Mouse (Mus musculus) embryonic facial prominence, embryonic 12.5 days (tissue): ENCODE data around the gene Gm5737. TPM values are rescaled to one million over a fixed set of nuclear protein-coding genes. Genes with fewer than 3 reads are reported as not detected.

ENCODE experiments used
- ATAC-seq: fragments of 200-750 bp; cut with Nextera tagmentation; 2 replicates; pipeline ENCODE4 v1.8.0; 2017; ENCODE audit not compliant: insufficient number of reproducible peaks, insufficient read depth, low FRiP score, low TSS enrichment
- H3K27ac ChIP-seq: fragments of 300-500 bp; sonication (generic); 2 replicates; pipeline ENCODE4 v1.5.1; 2016; ENCODE audit warnings: mild to moderate bottlenecking
- H3K27me3 ChIP-seq: fragments of 300-500 bp; sonication (generic); 2 replicates; pipeline ENCODE4 v1.6.1; 2016; ENCODE audit warnings: mild to moderate bottlenecking, moderate library complexity
- H3K36me3 ChIP-seq: fragments of 300-500 bp; sonication (generic); 2 replicates; pipeline ENCODE4 v1.6.1; 2016; ENCODE audit warnings: mild to moderate bottlenecking
- H3K4me1 ChIP-seq: fragments of 300-500 bp; sonication (generic); 2 replicates; pipeline ENCODE4 v1.6.1; 2016
- H3K4me2 ChIP-seq: fragments of 300-500 bp; sonication (generic); replicated peaks from 2 replicates; pipeline ENCODE4 v1.6.1; 2016; ENCODE audit warnings: mild to moderate bottlenecking, moderate library complexity
- H3K4me3 ChIP-seq: fragments of 300-500 bp; sonication (generic); 2 replicates; pipeline ENCODE4 v1.5.1; 2016; ENCODE audit warnings: mild to moderate bottlenecking
- H3K9ac ChIP-seq: fragments of 300-500 bp; sonication (generic); 2 replicates; pipeline ENCODE4 v1.6.1; 2016; ENCODE audit warnings: mild to moderate bottlenecking, moderate library complexity
- H3K9me3 ChIP-seq: fragments of 300-500 bp; sonication (generic); 2 replicates; pipeline ENCODE4 v1.6.1; 2016; ENCODE audit warnings: mild to moderate bottlenecking, moderate library complexity
- WGBS: fragments of 180-500 bp; shearing (Covaris S2); methylation state at CpG from one replicate; pipeline ENCODE4 v1.1.7; 2016; 5-methylcytosine and 5-hydroxymethylcytosine counted together
- polyA plus RNA-seq: library from polyadenylated mRNA; unstranded; fragments of >200 nt; fragmentation: Nextera tagmentation; extraction: Ambion mirVana; gene quantifications from 2 replicates; pipeline ENCODE4 v1.2.1, GENCODE M21; 2016

Gene Gm5737
- polyA plus RNA-seq, 1 experiment from 2014 or later = not detected

- no peak for ATAC-seq
- WGBS = 94% methylated on average over 3 of the region's 3 CpGs
- H3K4me3 ChIP-seq = no peak overlapping the region
- H3K9ac ChIP-seq = no peak overlapping the region
- H3K9me3 ChIP-seq = no peaks in the 10 kb centered on the region
- no peaks in the 10 kb centered on the region for H3K27me3 ChIP-seq
- H3K4me1 ChIP-seq = no peaks in the 10 kb centered on the region
- H3K4me2 ChIP-seq = no peak overlapping the region
- peaks cover 26% of the 10 kb centered on the region for H3K36me3 ChIP-seq
- H3K27ac ChIP-seq = no peak overlapping the region
Measured at GRCm38 (mm10) chr7:120879972-120880371, 67.8 kb downstream of the Gm5737 start.

- H3K4me2 ChIP-seq = no peak overlapping the region
- WGBS = 96% methylated on average over 4 of the region's 4 CpGs
- H3K4me3 ChIP-seq = no peak overlapping the region
- H3K4me1 ChIP-seq = no peaks in the 10 kb centered on the region
- H3K9ac ChIP-seq = no peak overlapping the region
- no peak for ATAC-seq
- no peak overlapping the region for H3K27ac ChIP-seq
- peaks cover 34% of the 10 kb centered on the region for H3K36me3 ChIP-seq
- H3K27me3 ChIP-seq = no peaks in the 10 kb centered on the region
- H3K9me3 ChIP-seq = no peaks in the 10 kb centered on the region
Measured at GRCm38 (mm10) chr7:120880770-120881169, 68.6 kb downstream of the Gm5737 start.

Other genes with a start within 250 kb of the Gm5737 start
- gene Uqcrc2, start 177.2 kb upstream of the Gm5737 start, polyA plus RNA-seq = 166 and 177 TPM in 2 replicates
- gene Pdzd9, start 142.0 kb upstream of the Gm5737 start, polyA plus RNA-seq = 0.56 and 0.60 TPM in 2 replicates
- 15.4 and 16.0 TPM in 2 replicates for gene Mosmo, start 134.7 kb upstream of the Gm5737 start, polyA plus RNA-seq
- gene Vwa3a, start 73.0 kb upstream of the Gm5737 start, polyA plus RNA-seq = 0.15 TPM in 2 replicates
- 38.7 and 39.4 TPM in 2 replicates for gene Eef2k, start 30.5 kb downstream of the Gm5737 start, polyA plus RNA-seq
- gene Polr3e, start 105.4 kb downstream of the Gm5737 start, polyA plus RNA-seq = 41.2 and 42.7 TPM in 2 replicates
- gene Cdr2, start 169.9 kb downstream of the Gm5737 start, polyA plus RNA-seq = 13.8 and 14.3 TPM in 2 replicates
- 0.45 TPM in 1 of 2 replicates, not detected in the other for gene Mfsd13b, start 170.1 kb downstream of the Gm5737 start, polyA plus RNA-seq
- gene Mettl9, start 222.1 kb downstream of the Gm5737 start, polyA plus RNA-seq = 211 and 228 TPM in 2 replicates